Mouse (Mus musculus): ENCODE data around the gene Sord. TPM values are rescaled to one million over a fixed set of nuclear protein-coding genes. Genes with fewer than 3 reads are reported as not detected.
A peak's percentile ranks its signal among the peaks of the same experiment; 100 is the strongest.

Gene Sord
- polyA plus RNA-seq, 1 experiment, result 71.5 TPM

- Histone ChIP-seq H3K27ac (ENCODE audit: insufficient read depth, low read depth, low read length) (no peak overlapping the region), H3K36me3 (ENCODE audit: control insufficient read depth, insufficient read depth, low read length) (peaks cover 4% of the 10 kb centered on the region; the same call in 1 of the 2 replicates), H3K27me3 (ENCODE audit: control insufficient read depth, insufficient read depth, low read length) (peaks cover 13% of the 10 kb centered on the region; the same call in 1 of the 2 replicates), H3K4me1 (ENCODE audit: control insufficient read depth, insufficient read depth, insufficient read length, low read length) (peaks cover 12% of the 10 kb centered on the region), H3K4me3 (ENCODE audit: low read depth, low read length) (peak overlapping the region; percentile 63)
- TF ChIP-seq POLR2A (IDR thresholded peaks at IDR 0.05; ENCODE audit: low read depth, low read length), result no peak
- no peak for TF ChIP-seq CTCF (IDR thresholded peaks at IDR 0.05; ENCODE audit: extremely low read depth, insufficient read length, insufficient replicate concordance, low read depth, low read length)
- WGBS, result 2% methylated on average over 35 of the region's 35 CpGs
These were observed 62.9 kb downstream of the Sord start for GRCm38 (mm10) chr2:122297271-122298095.

GRCm38 (mm10) chr2:122298096-122298499 lies 63.5 kb downstream of the Sord start, which contains the start of gene Duox2:
Duox2 (minus strand) TSS chr2:122298449.
- Histone ChIP-seq H3K36me3 (ENCODE audit: control insufficient read depth, insufficient read depth, low read length) (peaks cover 2% of the 10 kb centered on the region; the same call in 1 of the 2 replicates), H3K4me1 (ENCODE audit: control insufficient read depth, insufficient read depth, insufficient read length, low read length) (peaks cover 12% of the 10 kb centered on the region), H3K27ac (ENCODE audit: insufficient read depth, low read depth, low read length) (0 out of 2 replicates have a peak within 1 kb of the TSS, but pooled peaks have one; percentile 8), H3K27me3 (ENCODE audit: control insufficient read depth, insufficient read depth, low read length) (peaks cover 13% of the 10 kb centered on the region), H3K4me3 (ENCODE audit: low read depth, low read length) (peak within 1 kb of the TSS; percentile 63)
- TF ChIP-seq POLR2A (IDR thresholded peaks at IDR 0.05; ENCODE audit: low read depth, low read length), result no peak
- 5% methylated on average over 13 of the region's 13 CpGs for WGBS

DNA sequence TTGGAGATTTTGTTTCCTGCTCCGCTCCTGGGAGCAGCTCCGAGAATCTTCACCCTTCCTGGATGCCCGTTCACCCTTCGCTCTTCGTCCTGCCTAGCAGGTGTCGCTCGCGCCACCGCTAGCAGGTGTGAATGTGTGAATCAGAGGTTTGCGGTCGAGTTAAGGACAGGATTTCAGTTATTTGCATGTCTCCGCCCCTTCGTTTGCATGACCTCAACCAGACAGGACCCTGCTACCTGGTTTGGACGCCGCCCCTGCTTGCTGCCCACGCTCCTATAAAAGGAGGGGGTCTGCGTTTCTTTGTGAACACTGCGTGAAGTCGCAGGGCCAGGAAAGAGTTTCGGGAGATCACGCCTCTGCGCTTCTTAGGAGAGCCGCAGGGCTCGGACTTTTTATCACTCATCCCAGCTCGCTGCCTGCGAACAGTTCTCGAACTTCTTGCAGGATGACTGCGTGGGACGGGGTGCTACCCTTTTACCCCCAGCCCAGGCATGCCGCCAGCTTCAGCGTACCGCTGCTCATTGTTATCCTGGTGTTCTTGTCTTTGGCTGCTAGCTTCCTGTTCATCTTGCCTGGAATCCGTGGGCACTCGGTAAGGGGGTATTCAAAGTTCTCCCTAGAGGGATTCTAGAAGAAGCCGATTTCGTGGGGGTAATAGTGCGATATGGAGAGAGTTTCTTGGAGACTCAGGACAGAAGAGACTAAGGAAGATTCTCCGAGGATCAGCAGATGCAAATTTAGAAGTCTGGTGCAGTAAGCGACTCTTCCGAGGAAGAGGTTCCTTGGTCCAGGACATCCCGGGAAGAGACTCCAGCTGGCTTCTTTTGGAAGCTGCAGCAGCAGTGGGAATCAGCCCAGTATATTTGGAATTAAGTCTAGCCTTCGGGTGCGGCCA lies 64.3 kb downstream of the Sord start, which contains the start of gene Duoxa2:
Gene Duoxa2 (plus strand): TSS at position 305 of the 895 bp plus-strand sequence.
- H3K4me1 ChIP-seq (ENCODE audit: control insufficient read depth, insufficient read depth, insufficient read length, low read length), result peaks cover 12% of the 10 kb centered on the region
- H3K36me3 ChIP-seq (ENCODE audit: control insufficient read depth, insufficient read depth, low read length), result no peaks in the 10 kb centered on the region; the same call in 1 of the 2 replicates
- WGBS, result 5% methylated on average over 43 of the region's 43 CpGs
- H3K27me3 ChIP-seq (ENCODE audit: control insufficient read depth, insufficient read depth, low read length), result peaks cover 13% of the 10 kb centered on the region
- H3K4me3 ChIP-seq (ENCODE audit: low read depth, low read length), result peak within 1 kb of the TSS; percentile 63
- H3K27ac ChIP-seq (ENCODE audit: insufficient read depth, low read depth, low read length), result 0 out of 2 replicates have a peak within 1 kb of the TSS, but pooled peaks have one; percentile 8
- peak; percentile 79; the same call in 1 of the 2 replicates for TF ChIP-seq POLR2A (IDR thresholded peaks at IDR 0.05; ENCODE audit: low read depth, low read length)
- TF ChIP-seq CTCF (IDR thresholded peaks at IDR 0.05; ENCODE audit: extremely low read depth, insufficient read length, insufficient replicate concordance, low read depth, low read length), result no peak

DNA sequence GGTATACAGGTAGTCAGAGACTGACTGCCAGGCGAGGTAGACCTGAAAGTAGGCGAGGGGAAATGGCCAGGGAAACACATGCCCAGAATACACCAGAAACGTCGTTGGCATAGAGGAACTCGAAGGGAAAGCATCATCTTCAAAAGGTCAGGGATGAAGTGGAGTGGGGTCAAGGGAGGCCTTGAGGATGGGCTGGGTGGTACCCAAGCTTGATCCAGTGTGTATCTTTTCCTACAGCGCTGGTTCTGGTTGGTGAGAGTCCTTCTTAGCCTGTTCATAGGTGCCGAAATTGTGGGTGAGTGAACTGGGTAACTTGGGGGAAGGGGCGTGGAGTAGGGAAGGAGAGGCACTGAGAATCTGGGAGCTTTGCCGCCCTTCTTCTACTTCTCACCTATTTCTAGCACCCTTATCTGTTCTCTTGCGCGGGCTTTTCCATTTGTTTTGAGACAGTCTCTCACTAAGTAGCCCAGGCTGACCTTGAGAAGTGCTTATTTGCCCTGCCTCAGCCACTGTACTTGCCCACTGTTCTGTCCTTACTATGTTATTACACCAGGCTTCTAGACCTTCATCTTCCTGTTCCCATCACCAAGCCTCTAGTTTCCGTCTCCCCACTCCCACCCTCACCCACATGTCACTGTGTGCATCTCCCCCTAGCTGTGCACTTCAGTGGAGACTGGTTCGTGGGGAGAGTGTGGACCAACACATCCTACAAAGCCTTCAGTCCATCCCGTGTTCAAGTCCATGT lies 65.5 kb downstream of the Sord start:
- Histone ChIP-seq H3K27ac (ENCODE audit: insufficient read depth, low read depth, low read length) (no peak overlapping the region), H3K4me3 (ENCODE audit: low read depth, low read length) (peak overlapping the region; percentile 44), H3K4me1 (ENCODE audit: control insufficient read depth, insufficient read depth, insufficient read length, low read length) (peaks cover 12% of the 10 kb centered on the region), H3K27me3 (ENCODE audit: control insufficient read depth, insufficient read depth, low read length) (peaks cover 13% of the 10 kb centered on the region), H3K36me3 (ENCODE audit: control insufficient read depth, insufficient read depth, low read length) (no peaks in the 10 kb centered on the region)
- TF ChIP-seq POLR2A (IDR thresholded peaks at IDR 0.05; ENCODE audit: low read depth, low read length) (no peak), CTCF (IDR thresholded peaks at IDR 0.05; ENCODE audit: extremely low read depth, insufficient read length, insufficient replicate concordance, low read depth, low read length) (no peak)
- WGBS, result 59% methylated on average over 14 of the region's 14 CpGs

DNA sequence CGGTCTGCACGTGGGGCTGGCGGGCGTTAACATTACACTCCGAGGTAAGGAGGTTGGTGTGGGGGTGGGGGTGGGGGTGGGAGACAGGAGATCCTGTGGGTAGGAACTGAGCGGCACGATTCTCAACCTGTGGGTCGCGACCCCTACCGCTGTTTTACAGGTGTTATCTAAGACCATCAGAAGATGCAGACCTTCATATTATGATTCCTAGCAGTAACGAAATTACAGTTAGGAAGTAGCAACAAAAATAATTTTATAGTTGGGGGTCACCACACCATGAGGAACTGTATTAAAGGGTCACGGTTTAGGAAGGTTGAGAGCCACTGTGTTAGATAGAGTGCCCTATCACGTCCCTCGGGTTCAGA lies 66.1 kb downstream of the Sord start:
- TF ChIP-seq POLR2A (IDR thresholded peaks at IDR 0.05; ENCODE audit: low read depth, low read length), result no peak
- TF ChIP-seq CTCF (IDR thresholded peaks at IDR 0.05; ENCODE audit: extremely low read depth, insufficient read length, insufficient replicate concordance, low read depth, low read length), result no peak
- H3K27me3 ChIP-seq (ENCODE audit: control insufficient read depth, insufficient read depth, low read length), result peaks cover 13% of the 10 kb centered on the region
- H3K27ac ChIP-seq (ENCODE audit: insufficient read depth, low read depth, low read length), result no peak overlapping the region
- peak overlapping the region; percentile 62 for H3K4me3 ChIP-seq (ENCODE audit: low read depth, low read length)
- WGBS, result 19% methylated on average over 14 of the region's 14 CpGs
- no peaks in the 10 kb centered on the region for H3K36me3 ChIP-seq (ENCODE audit: control insufficient read depth, insufficient read depth, low read length)
- peaks cover 12% of the 10 kb centered on the region for H3K4me1 ChIP-seq (ENCODE audit: control insufficient read depth, insufficient read depth, insufficient read length, low read length)

DNA sequence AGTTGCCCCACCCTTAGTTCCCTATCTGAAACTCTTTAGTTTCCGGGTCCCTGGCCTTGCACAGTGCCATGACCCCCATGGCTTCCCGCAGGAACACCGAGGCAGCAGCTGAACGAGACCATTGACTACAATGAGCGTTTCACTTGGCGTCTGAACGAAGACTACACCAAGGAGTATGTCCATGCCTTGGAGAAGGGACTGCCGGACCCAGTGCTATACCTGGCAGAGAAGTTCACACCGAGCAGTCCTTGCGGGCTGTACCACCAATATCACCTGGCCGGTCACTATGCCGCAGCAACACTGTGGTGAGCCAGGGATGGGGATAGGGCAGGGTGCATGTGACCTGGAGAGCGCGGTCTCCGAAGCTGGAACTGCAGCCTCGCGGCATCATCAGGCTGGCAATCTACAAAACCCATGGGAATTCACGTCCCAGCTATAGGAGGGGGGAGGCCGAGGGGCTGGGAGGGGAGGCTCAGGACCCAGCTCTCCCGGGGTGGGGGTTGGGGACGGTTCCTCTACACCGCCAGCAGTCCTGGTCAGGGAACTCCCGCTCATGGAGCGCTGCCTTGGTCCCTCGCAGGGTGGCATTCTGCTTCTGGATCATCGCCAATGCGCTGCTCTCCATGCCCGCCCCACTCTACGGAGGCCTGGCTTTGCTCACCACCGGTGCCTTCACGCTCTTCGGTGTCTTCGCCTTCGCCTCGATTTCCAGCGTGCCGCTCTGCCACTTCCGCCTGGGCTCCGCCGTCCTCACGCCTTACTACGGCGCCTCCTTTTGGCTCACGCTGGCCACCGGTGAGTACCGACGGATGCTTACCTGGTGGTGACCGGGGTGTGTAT lies 66.8 kb downstream of the Sord start:
- Histone ChIP-seq H3K4me3 (ENCODE audit: low read depth, low read length) (peak overlapping the region; percentile 62), H3K4me1 (ENCODE audit: control insufficient read depth, insufficient read depth, insufficient read length, low read length) (peaks cover 12% of the 10 kb centered on the region), H3K36me3 (ENCODE audit: control insufficient read depth, insufficient read depth, low read length) (no peaks in the 10 kb centered on the region), H3K27me3 (ENCODE audit: control insufficient read depth, insufficient read depth, low read length) (peaks cover 13% of the 10 kb centered on the region), H3K27ac (ENCODE audit: insufficient read depth, low read depth, low read length) (peak overlapping the region; percentile 8; the same call in 1 of the 2 replicates)
- WGBS, result 1% methylated on average over 48 of the region's 48 CpGs
- TF ChIP-seq CTCF (IDR thresholded peaks at IDR 0.05; ENCODE audit: extremely low read depth, insufficient read length, insufficient replicate concordance, low read depth, low read length), result no peak
- TF ChIP-seq POLR2A (IDR thresholded peaks at IDR 0.05; ENCODE audit: low read depth, low read length), result 0 out of 2 replicates have a peak, but pooled peaks have one; percentile 18

Data from small intestine, adult 2 months (tissue).